Mouse (Mus musculus) liver, adult 2 months (tissue): Measurements from ENCODE around the gene Ext2.

Experiments used
- CTCF ChIP-seq: fragments of 200-500 bp; IDR thresholded peaks from 2 replicates; pipeline ENCODE4 v1.5.1; 2011; ENCODE audit warnings: low read depth, low read length, control low read depth
- POLR2A ChIP-seq: fragments of 200-500 bp; IDR thresholded peaks from 2 replicates; pipeline ENCODE4 v1.6.1; 2011; ENCODE audit warnings: low read length, control low read depth; ENCODE audit not compliant: insufficient read depth; ENCODE audit errors: extremely low read depth

DNA sequence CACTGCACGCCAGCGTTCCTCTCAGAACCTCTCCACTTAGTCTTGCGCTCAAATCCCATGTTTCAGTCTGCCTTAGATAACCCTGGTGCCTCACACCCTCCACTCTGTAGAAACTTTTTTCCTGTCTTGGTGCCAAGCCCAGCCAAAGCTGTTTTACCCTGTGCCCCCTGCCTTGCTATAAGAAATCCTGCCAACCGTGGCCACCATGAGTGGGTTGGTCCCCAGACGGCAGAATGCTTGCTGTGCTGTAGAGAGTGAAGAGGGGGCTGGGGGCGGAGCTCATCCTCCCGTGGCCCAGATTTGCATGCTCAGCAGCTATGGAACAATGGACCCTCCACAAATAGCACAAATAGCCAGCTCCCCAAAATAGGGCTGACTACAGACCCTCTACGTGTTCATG, 138.7 kb downstream of the Ext2 start:
- TF ChIP-seq POLR2A (no peak), CTCF (no peak)
